Mouse (Mus musculus): ENCODE results near the gene Whamm. TPM values are rescaled to one million over a fixed set of nuclear protein-coding genes. Genes with fewer than 3 reads are reported as not detected.

The Whamm gene
- total RNA-seq (2015) (13.9 and 14.1 TPM in 2 replicates), total RNA-seq (2017) (15.9 and 16.9 TPM in 2 replicates)

GRCm38 (mm10) chr7:81571108-81571940 is at the start of gene Whamm:
TSS of gene Whamm (plus strand) at chr7:81571266.
- ATAC-seq (ENCODE audit: poor library complexity, severe bottlenecking) = peak; percentile 94

- ATAC-seq (ENCODE audit: poor library complexity, severe bottlenecking) = peak; percentile 98
These were observed 47.9 kb upstream of the Whamm start for GRCm38 (mm10) chr7:81523008-81523662.

GRCm38 (mm10) chr7:81523663-81524017 is 47.4 kb upstream of the Whamm start:
- ATAC-seq (ENCODE audit: poor library complexity, severe bottlenecking) = no peak

GRCm38 (mm10) chr7:81528918-81529317 is 42.1 kb upstream of the Whamm start:
- ATAC-seq (ENCODE audit: poor library complexity, severe bottlenecking) = peak; percentile 74

- no peak for ATAC-seq (ENCODE audit: poor library complexity, severe bottlenecking)
These were observed 39.6 kb upstream of the Whamm start for GRCm38 (mm10) chr7:81531462-81531861.

- no peak for ATAC-seq (ENCODE audit: poor library complexity, severe bottlenecking)
These were observed 34.6 kb upstream of the Whamm start for GRCm38 (mm10) chr7:81536478-81536877.

- ATAC-seq (ENCODE audit: poor library complexity, severe bottlenecking) = no peak
These were observed 32.9 kb upstream of the Whamm start for GRCm38 (mm10) chr7:81538070-81538675.

- no peak for ATAC-seq (ENCODE audit: poor library complexity, severe bottlenecking)
These were observed 31.5 kb upstream of the Whamm start for GRCm38 (mm10) chr7:81539565-81539964.

- ATAC-seq (ENCODE audit: poor library complexity, severe bottlenecking) = no peak
These were observed 30.1 kb upstream of the Whamm start for GRCm38 (mm10) chr7:81540999-81541398.

GRCm38 (mm10) chr7:81541924-81542524 is 29.0 kb upstream of the Whamm start:
- no peak for ATAC-seq (ENCODE audit: poor library complexity, severe bottlenecking)

- ATAC-seq (ENCODE audit: poor library complexity, severe bottlenecking) = no peak
These were observed 28.1 kb upstream of the Whamm start for GRCm38 (mm10) chr7:81542934-81543333.

- no peak for ATAC-seq (ENCODE audit: poor library complexity, severe bottlenecking)
These were observed 22.2 kb upstream of the Whamm start for GRCm38 (mm10) chr7:81548864-81549263.

- ATAC-seq (ENCODE audit: poor library complexity, severe bottlenecking) = no peak
These were observed 17.5 kb upstream of the Whamm start for GRCm38 (mm10) chr7:81553589-81553988.

- ATAC-seq (ENCODE audit: poor library complexity, severe bottlenecking) = peak; percentile 74
These were observed 16.7 kb upstream of the Whamm start for GRCm38 (mm10) chr7:81554369-81554768.

- ATAC-seq (ENCODE audit: poor library complexity, severe bottlenecking) = no peak
These were observed 14.2 kb upstream of the Whamm start for GRCm38 (mm10) chr7:81556839-81557238.

GRCm38 (mm10) chr7:81557252-81557984 is 13.6 kb upstream of the Whamm start:
- no peak for ATAC-seq (ENCODE audit: poor library complexity, severe bottlenecking)

GRCm38 (mm10) chr7:81557985-81558360 is 13.1 kb upstream of the Whamm start:
- no peak for ATAC-seq (ENCODE audit: poor library complexity, severe bottlenecking)

- ATAC-seq (ENCODE audit: poor library complexity, severe bottlenecking) = no peak
These were observed 11.7 kb upstream of the Whamm start for GRCm38 (mm10) chr7:81559231-81559980.

- no peak for ATAC-seq (ENCODE audit: poor library complexity, severe bottlenecking)
These were observed 10.7 kb upstream of the Whamm start for GRCm38 (mm10) chr7:81560101-81561049.

Data from megakaryocyte, adult 5-6 weeks (primary cell).